Mouse (Mus musculus) MEL (cell line): ENCODE measurements around the gene Aktip.

ENCODE experiments used
- CTCF ChIP-seq, 3 experiments: IDR thresholded peaks in 2 of 3; conservative IDR thresholded peaks in 1 of 3; 2 replicates each; pipeline ENCODE4 v1.5.1; 2011 to 2012; ENCODE audit warnings: low read length in 3 of 3, low read depth in 2 of 3, mild to moderate bottlenecking in 2 of 3, improper control_type of control experiment in 1 of 3, inconsistent platforms in 1 of 3, mixed read lengths in 1 of 3, moderate library complexity in 1 of 3; ENCODE audit not compliant: control insufficient read depth in 1 of 3, insufficient read depth in 1 of 3, poor library complexity in 1 of 3, severe bottlenecking in 1 of 3
- E2F4 ChIP-seq: IDR thresholded peaks from 2 replicates; pipeline ENCODE4 v1.6.1; 2011; ENCODE audit warnings: low read depth, low read length, improper control_type of control experiment, borderline replicate concordance
- EP300 ChIP-seq, 2 experiments: IDR thresholded peaks; 2 replicates each; pipeline ENCODE4 v1.6.1; 2011; ENCODE audit warnings: improper control_type of control experiment in 2 of 2, low read length in 2 of 2, low read depth in 1 of 2, mild to moderate bottlenecking in 1 of 2
- GABPA ChIP-seq: IDR thresholded peaks from 2 replicates; pipeline ENCODE4 v1.6.1; 2012; ENCODE audit warnings: low read depth, mild to moderate bottlenecking, inconsistent platforms, low read length, improper control_type of control experiment, moderate library complexity
- GATA1 ChIP-seq: IDR thresholded peaks from 2 replicates; pipeline ENCODE4 v1.6.1; 2011; ENCODE audit warnings: low read depth, low read length, improper control_type of control experiment
- MAX ChIP-seq: IDR thresholded peaks from 2 replicates; pipeline ENCODE4 v1.6.1; 2011; ENCODE audit warnings: low read length, improper control_type of control experiment
- MYC ChIP-seq: IDR thresholded peaks from 2 replicates; pipeline ENCODE4 v1.6.1; 2011; ENCODE audit warnings: low read depth, mild to moderate bottlenecking, low read length, improper control_type of control experiment, moderate library complexity
- POLR2A ChIP-seq, 2 experiments: IDR thresholded peaks; 2 replicates each; pipeline ENCODE4 v1.6.1; 2011 to 2012; ENCODE audit warnings: low read length in 2 of 2, mild to moderate bottlenecking in 2 of 2, control low read depth in 1 of 2, improper control_type of control experiment in 1 of 2, low read depth in 1 of 2, moderate library complexity in 1 of 2; ENCODE audit not compliant: control insufficient read depth in 1 of 2, insufficient read depth in 1 of 2, poor library complexity in 1 of 2
- TBP ChIP-seq: IDR thresholded peaks from 2 replicates; pipeline ENCODE4 v1.8.0; 2011; ENCODE audit warnings: low read depth, low read length, improper control_type of control experiment
- TCF12 ChIP-seq: IDR thresholded peaks from 2 replicates; pipeline ENCODE4 v1.6.1; 2014; ENCODE audit warnings: low read depth, mild to moderate bottlenecking, inconsistent platforms, low read length, improper control_type of control experiment, moderate library complexity
- UBTF ChIP-seq: IDR thresholded peaks from 2 replicates; pipeline ENCODE4 v1.6.1; 2012; ENCODE audit warnings: low read depth, mild to moderate bottlenecking, inconsistent platforms, low read length, improper control_type of control experiment, moderate library complexity, borderline replicate concordance; ENCODE audit not compliant: insufficient read depth
- USF1 ChIP-seq: IDR thresholded peaks from 2 replicates; pipeline ENCODE4 v1.6.1; 2014; ENCODE audit warnings: low read depth, mild to moderate bottlenecking, inconsistent platforms, low read length, improper control_type of control experiment, moderate library complexity
- ZC3H11A ChIP-seq: IDR thresholded peaks from 2 replicates; pipeline ENCODE4 v1.6.1; 2012; ENCODE audit warnings: low read depth, mild to moderate bottlenecking, inconsistent platforms, low read length, improper control_type of control experiment
- ZNF384 ChIP-seq: IDR thresholded peaks from 2 replicates; pipeline ENCODE4 v1.6.1; 2012; ENCODE audit warnings: low read depth, mild to moderate bottlenecking, inconsistent platforms, low read length, improper control_type of control experiment

DNA sequence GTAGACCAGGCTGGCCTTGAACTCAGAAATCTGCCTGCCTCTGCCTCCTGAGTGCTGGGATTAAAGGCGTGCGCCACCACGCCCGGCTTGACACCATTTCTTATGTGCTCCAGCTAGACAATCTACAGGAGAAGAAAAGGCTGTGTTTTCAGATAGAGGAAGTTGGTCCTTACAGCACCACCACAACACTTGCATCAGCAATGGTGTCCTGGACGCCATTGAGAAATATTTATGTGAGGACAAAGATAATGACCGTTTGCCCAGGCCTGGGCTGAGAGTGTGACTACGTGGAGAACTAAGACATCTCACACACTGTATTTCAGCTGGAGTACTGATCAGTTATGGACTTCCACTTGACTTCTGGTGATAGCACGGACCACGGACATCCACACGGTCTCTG lies 41.2 kb downstream of the Aktip start:
- TF ChIP-seq POLR2A (IDR thresholded peaks at IDR 0.05; ENCODE audit: control insufficient read depth in 1 of 2, insufficient read depth in 1 of 2, low read depth in 1 of 2, low read length in 2 of 2, poor library complexity in 1 of 2): no peak
- TF ChIP-seq ZC3H11A: no peak
- no peak for TF ChIP-seq CTCF (IDR thresholded peaks at IDR 0.05 in 2 of 3, conservative IDR thresholded peaks at IDR 0.05 in 1 of 3; ENCODE audit: control insufficient read depth in 1 of 3, insufficient read depth in 1 of 3, low read depth in 2 of 3, low read length in 3 of 3, poor library complexity in 1 of 3, severe bottlenecking in 1 of 3)
- TF ChIP-seq UBTF: no peak
- TF ChIP-seq USF1: no peak
- no peak for TF ChIP-seq EP300 (IDR thresholded peaks at IDR 0.05; ENCODE audit: low read depth in 1 of 2, low read length in 2 of 2)
- no peak for TF ChIP-seq GATA1
- TF ChIP-seq TBP: no peak
- TF ChIP-seq TCF12: no peak
- no peak for TF ChIP-seq GABPA
- TF ChIP-seq MAX: no peak
- TF ChIP-seq E2F4: no peak
- TF ChIP-seq ZNF384: no peak
- TF ChIP-seq MYC: no peak
